Mouse (Mus musculus) ES-Bruce4 (cell line): Measurements from ENCODE around the gene Nsg2.

ENCODE experiments used
- CTCF ChIP-seq: IDR thresholded peaks from one replicate; pipeline ENCODE4 v1.8.1; 2011; ENCODE audit warnings: low read depth, low read length
- POLR2A ChIP-seq: IDR thresholded peaks from one replicate; pipeline ENCODE4 v1.8.1; 2011; ENCODE audit warnings: low read length; ENCODE audit not compliant: insufficient read depth

DNA sequence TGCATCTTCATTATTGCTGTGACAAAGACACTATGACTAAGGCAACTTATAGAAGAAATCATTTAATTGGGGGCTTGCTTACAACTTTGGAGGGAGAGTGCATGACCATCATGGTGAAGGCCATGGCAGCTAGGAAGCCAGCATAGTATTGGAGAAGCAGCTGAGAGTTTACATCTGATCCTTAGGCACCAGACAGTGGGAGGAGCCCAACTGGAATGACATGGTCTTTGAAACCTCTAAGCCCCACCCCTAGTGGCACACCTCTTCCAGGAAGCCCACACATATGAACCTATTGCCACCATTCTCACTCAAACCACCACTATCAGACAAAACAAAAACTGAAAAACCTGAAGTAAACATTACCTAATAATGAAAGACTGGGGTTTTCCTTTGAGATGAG, 40.2 kb upstream of the Nsg2 start:
- TF ChIP-seq POLR2A (no peak), CTCF (no peak)
